Mouse (Mus musculus): Measurements from ENCODE around the gene Vmn1r9.
"Not testable (repeated sequence)": the region's sequence is repeated elsewhere in the genome, so short reads cannot be mapped to it uniquely, and the experiment has no call there.

Vmn1r9 gene

GRCm38 (mm10) chr6:57066487-57066886 lies at the start of gene Vmn1r9:
TSS of gene Vmn1r9 (plus strand) at chr6:57066787.
- no peak for DNase-seq

- not testable (repeated sequence) for DNase-seq
Measured at GRCm38 (mm10) chr6:57025224-57025623, 41.4 kb upstream of the Vmn1r9 start, which contains the start of gene Vmn1r7. TSS of gene Vmn1r7 (minus strand) at chr6:57025324.

GRCm38 (mm10) chr6:57031984-57032383 lies 34.6 kb upstream of the Vmn1r9 start, which contains the start of gene Vmn1r8:
TSS of gene Vmn1r8 (plus strand) at chr6:57032284.
- no peak for DNase-seq

GRCm38 (mm10) chr6:57034674-57035073 lies 31.9 kb upstream of the Vmn1r9 start:
- DNase-seq: no peak

GRCm38 (mm10) chr6:57063730-57064129 lies 2.9 kb upstream of the Vmn1r9 start:
- peak; percentile 37 for DNase-seq

GRCm38 (mm10) chr6:57106358-57106757 lies 39.8 kb downstream of the Vmn1r9 start:
- DNase-seq: no peak

- no peak for DNase-seq
Measured at GRCm38 (mm10) chr6:57109154-57109553, 42.6 kb downstream of the Vmn1r9 start, which contains the start of gene Vmn1r10. TSS of gene Vmn1r10 (plus strand) at chr6:57109454.

Measured in kidney, postnatal 10 days (tissue).